Mouse (Mus musculus) neural tube, embryonic 15.5 days (tissue): ENCODE measurements around the gene Ppm1g. TPM values are rescaled to one million over a fixed set of nuclear protein-coding genes. Genes with fewer than 3 reads are reported as not detected.

ENCODE experiments used
- ATAC-seq: fragments of 200-750 bp; cut with Nextera tagmentation; 2 replicates; pipeline ENCODE4 v1.8.0; 2017; ENCODE audit warnings: mild to moderate bottlenecking, moderate TSS enrichment, moderate library complexity; ENCODE audit not compliant: low FRiP score
- H3K27ac ChIP-seq: fragments of 300-500 bp; sonication (generic); replicated peaks from 2 replicates; pipeline ENCODE4 v1.5.1; 2015; ENCODE audit warnings: mild to moderate bottlenecking, inconsistent platforms
- H3K27me3 ChIP-seq: fragments of 300-500 bp; sonication (generic); replicated peaks from 2 replicates; pipeline ENCODE4 v1.6.1; 2015; ENCODE audit warnings: inconsistent platforms
- H3K36me3 ChIP-seq: fragments of 300-500 bp; sonication (generic); 2 replicates; pipeline ENCODE4 v1.6.1; 2015; ENCODE audit warnings: inconsistent platforms
- H3K4me1 ChIP-seq: fragments of 300-500 bp; sonication (generic); 2 replicates; pipeline ENCODE4 v1.6.1; 2015; ENCODE audit warnings: inconsistent platforms
- H3K4me2 ChIP-seq: fragments of 300-500 bp; sonication (generic); 2 replicates; pipeline ENCODE4 v1.6.1; 2015; ENCODE audit warnings: inconsistent platforms, mild to moderate bottlenecking, moderate library complexity
- H3K4me3 ChIP-seq: fragments of 300-500 bp; sonication (generic); replicated peaks from 2 replicates; pipeline ENCODE4 v1.5.1; 2015; ENCODE audit warnings: mild to moderate bottlenecking, inconsistent platforms
- H3K9ac ChIP-seq: fragments of 300-500 bp; sonication (generic); replicated peaks from 2 replicates; pipeline ENCODE4 v1.6.1; 2015; ENCODE audit warnings: mild to moderate bottlenecking, inconsistent platforms
- H3K9me3 ChIP-seq: fragments of 300-500 bp; sonication (generic); replicated peaks from 2 replicates; pipeline ENCODE4 v1.6.1; 2016; ENCODE audit warnings: inconsistent platforms
- WGBS: fragments of 180-500 bp; shearing (Covaris S2); methylation state at CpG from one replicate; pipeline ENCODE4 v1.1.7; 2015; ENCODE audit warnings: mixed read lengths; 5-methylcytosine and 5-hydroxymethylcytosine counted together
- polyA plus RNA-seq: library from polyadenylated mRNA; unstranded; fragments of >200 nt; fragmentation: Nextera tagmentation; extraction: Ambion mirVana; gene quantifications from 2 replicates; pipeline ENCODE4 v1.2.1, GENCODE M21; 2015

Ppm1g gene
- polyA plus RNA-seq, 1 experiment from 2014 or later, result 173 TPM

DNA sequence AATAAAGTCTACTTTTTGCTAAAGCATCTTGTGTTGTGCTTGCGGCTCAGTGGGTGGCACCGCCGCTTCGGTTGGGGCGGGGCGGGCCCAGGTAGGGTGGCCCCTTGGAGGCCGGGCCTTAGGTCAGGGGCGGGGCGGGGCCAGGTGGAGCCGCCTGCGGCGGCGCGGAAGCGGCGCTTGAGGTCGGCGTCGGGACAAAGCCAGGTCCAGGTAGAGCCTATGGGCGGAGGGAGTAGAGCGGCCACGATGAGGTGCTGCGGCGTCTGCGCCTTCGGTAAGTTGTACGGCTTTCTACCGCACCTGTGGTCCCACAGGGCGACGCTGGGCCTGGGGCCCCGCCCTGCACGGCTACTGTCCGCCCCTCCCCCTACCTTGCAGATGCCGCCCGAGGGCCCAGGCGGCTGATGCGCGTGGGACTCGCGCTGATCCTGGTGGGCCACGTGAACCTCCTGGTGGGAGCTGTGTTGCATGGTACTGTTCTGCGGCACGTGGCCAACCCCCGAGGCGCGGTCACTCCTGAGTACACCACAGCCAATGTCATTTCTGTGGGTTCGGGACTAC is 31.1 kb upstream of the Ppm1g start, which contains the start of gene Krtcap3:
Gene Krtcap3, plus strand, starts transcription at position 151 of the 561 bp plus-strand sequence.
- peak; percentile 52 for ATAC-seq
- H3K4me3 ChIP-seq, result peak within 1 kb of the TSS; percentile 9; the same call in 1 of the 2 replicates
- 0 out of 2 replicates have a peak within 1 kb of the TSS, but pooled peaks have one; percentile 3 for H3K9ac ChIP-seq
- H3K4me2 ChIP-seq, result peak within 1 kb of the TSS; percentile 42
- no peaks in the 10 kb centered on the region for H3K9me3 ChIP-seq
- H3K36me3 ChIP-seq, result peaks cover 92% of the 10 kb centered on the region
- peaks cover 9% of the 10 kb centered on the region; the same call in 1 of the 2 replicates for H3K4me1 ChIP-seq
- 18% methylated on average over 47 of the region's 47 CpGs for WGBS
- H3K27ac ChIP-seq, result no peak within 1 kb of the TSS
- no peaks in the 10 kb centered on the region for H3K27me3 ChIP-seq

DNA sequence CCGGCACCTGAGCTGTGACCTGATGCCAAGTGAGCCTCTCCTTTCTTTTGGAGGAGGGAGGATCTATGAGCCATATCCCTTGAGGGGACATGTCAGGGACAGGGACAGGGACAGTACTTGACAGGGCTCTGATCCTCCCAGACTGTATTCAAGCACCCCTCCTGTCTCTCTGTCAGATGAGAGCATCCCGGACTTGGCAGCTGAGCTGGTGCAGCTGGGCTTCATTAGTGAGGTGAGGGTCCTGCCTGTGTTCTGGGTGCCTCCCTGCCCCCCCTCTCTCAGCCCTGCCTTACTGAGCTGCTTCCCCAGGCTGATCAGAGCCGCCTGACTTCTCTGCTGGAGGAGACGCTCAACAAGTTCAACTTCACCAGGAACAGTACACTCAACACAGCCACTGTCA is 30.2 kb upstream of the Ppm1g start:
- Histone ChIP-seq H3K9ac (no peak overlapping the region), H3K4me1 (peaks cover 9% of the 10 kb centered on the region; the same call in 1 of the 2 replicates), H3K27me3 (no peaks in the 10 kb centered on the region), H3K9me3 (no peaks in the 10 kb centered on the region), H3K4me3 (no peak overlapping the region), H3K27ac (no peak overlapping the region), H3K36me3 (peaks cover 94% of the 10 kb centered on the region), H3K4me2 (no peak overlapping the region)
- ATAC-seq, result 0 out of 2 replicates have a peak, but pooled peaks have one; percentile 25
- WGBS, result 79% methylated on average over 4 of the region's 4 CpGs

DNA sequence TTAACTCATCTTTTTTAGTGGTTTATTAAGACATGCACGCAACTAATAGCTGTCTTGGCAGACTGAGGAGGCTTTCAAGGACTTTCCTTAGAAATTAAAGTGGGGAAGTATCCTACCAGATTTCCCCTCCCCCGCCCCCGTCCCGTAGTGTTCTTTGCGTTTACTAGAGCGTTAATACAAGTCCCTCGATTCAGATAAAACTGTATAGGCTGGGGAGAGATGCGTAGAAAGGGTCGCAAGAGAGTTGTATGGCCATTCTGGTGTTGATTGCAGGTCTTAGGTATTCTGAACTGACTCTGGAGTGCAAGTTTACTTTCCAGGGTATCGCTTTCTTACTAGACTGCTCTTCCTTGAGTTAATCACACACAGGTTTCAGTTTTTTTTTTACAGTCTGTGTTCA is 21.7 kb upstream of the Ppm1g start:
- 18% methylated on average over 10 of the region's 10 CpGs for WGBS
- H3K9me3 ChIP-seq, result no peaks in the 10 kb centered on the region
- peaks cover 25% of the 10 kb centered on the region for H3K4me1 ChIP-seq
- no peak for ATAC-seq
- H3K27me3 ChIP-seq, result no peaks in the 10 kb centered on the region
- peak overlapping the region; percentile 99 for H3K27ac ChIP-seq
- H3K36me3 ChIP-seq, result peaks cover 35% of the 10 kb centered on the region
- H3K4me3 ChIP-seq, result peak overlapping the region; percentile 95
- H3K4me2 ChIP-seq, result peak overlapping the region; percentile 64
- H3K9ac ChIP-seq, result peak overlapping the region; percentile 98

DNA sequence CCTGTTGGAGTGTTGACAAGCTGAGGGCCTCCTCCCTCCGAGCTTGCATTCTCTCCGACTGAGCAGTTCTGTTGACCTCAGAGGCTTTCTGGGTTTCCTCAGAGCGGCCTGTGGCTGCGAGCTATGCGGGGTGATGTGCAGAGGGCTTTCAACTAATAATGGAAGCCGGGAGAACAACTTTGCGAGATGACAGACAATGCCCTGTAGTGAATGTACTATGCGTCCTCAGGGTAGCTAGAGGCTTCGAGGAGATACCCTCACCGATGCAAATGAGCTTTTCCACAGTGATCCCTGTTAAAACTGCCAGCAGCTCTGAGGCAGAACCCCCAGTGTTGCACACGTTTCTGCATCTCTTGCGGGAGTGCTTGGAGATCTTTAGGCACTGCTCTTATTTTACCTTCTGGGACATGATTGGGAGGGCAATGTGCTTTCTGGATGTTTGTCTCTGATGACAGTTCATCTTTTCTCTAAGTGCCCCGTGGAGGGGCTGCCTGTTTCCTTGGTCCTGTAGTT is 21.1 kb upstream of the Ppm1g start:
- no peak; the same call in 1 of the 2 replicates for ATAC-seq
- peaks cover 25% of the 10 kb centered on the region for H3K4me1 ChIP-seq
- H3K4me3 ChIP-seq, result peak overlapping the region; percentile 95
- no peaks in the 10 kb centered on the region for H3K27me3 ChIP-seq
- under 1% methylated on average over 13 of the region's 13 CpGs for WGBS
- H3K9me3 ChIP-seq, result no peaks in the 10 kb centered on the region
- H3K27ac ChIP-seq, result peak overlapping the region; percentile 99
- peak overlapping the region; percentile 98 for H3K9ac ChIP-seq
- peaks cover 29% of the 10 kb centered on the region for H3K36me3 ChIP-seq
- H3K4me2 ChIP-seq, result peak overlapping the region; percentile 64

DNA sequence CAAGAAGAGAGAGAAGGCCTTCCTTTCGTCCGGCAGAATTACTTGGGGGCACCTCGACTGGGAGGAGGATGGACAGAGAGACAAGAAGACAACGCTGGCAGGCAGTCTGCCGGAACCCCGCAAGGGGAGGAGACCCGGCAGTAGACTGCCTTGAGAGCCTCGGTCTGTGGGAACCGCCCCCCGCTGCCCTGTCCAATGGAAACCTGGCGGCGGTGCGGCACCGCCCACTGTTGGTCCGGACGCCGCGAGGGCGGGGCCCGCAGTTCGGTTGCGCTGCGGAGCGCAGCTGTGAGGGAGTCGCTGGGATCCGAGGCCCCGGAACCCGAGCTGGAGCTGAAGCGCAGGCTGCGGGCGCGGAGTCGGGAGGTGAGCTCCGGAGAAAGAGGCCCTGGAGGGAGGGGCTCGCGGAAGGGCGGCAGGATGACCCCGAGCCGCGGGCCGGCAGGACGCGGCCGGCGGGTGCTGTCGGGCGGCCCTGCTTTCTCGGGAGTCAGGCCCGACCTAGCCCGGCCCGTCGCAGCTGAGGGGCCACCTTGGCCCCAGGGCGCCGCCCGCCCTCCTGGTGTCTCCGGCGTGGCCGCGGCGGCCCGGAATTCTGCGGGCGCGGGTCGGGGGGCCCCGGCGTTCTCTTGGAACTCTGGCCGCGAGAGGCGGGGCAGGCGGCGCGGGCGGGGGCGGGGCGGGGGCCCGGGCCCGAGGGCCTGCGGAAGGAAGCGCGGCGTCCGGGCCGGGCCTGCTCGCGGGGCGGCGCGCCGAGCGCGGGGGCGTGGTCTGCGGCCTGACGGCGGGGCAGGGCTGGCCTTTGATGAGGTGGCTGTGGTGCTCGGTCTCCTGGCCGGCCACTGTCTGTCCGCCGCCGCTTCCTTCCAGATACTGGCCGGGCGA is 20.4 kb upstream of the Ppm1g start, which contains the start of the genes Nrbp1 and Gm9970:
Gene Nrbp1, plus strand, starts transcription at position 228 of the 885 bp plus-strand sequence.
Gene Gm9970, minus strand, starts transcription at position 596 of the 885 bp plus-strand sequence.
- WGBS, result under 1% methylated on average over 98 of the region's 103 CpGs
- Histone ChIP-seq H3K9me3 (0 out of 2 replicates have a peak, but pooled peaks cover 3% of the 10 kb centered on the region), H3K4me2 (peak within 1 kb of the TSS; percentile 64), H3K4me1 (peaks cover 25% of the 10 kb centered on the region), H3K9ac (peak within 1 kb of the TSS; percentile 98), H3K27me3 (no peaks in the 10 kb centered on the region), H3K4me3 (peak within 1 kb of the TSS; percentile 95), H3K36me3 (peaks cover 22% of the 10 kb centered on the region), H3K27ac (peak within 1 kb of the TSS; percentile 99)
- ATAC-seq, result peak; percentile 99

DNA sequence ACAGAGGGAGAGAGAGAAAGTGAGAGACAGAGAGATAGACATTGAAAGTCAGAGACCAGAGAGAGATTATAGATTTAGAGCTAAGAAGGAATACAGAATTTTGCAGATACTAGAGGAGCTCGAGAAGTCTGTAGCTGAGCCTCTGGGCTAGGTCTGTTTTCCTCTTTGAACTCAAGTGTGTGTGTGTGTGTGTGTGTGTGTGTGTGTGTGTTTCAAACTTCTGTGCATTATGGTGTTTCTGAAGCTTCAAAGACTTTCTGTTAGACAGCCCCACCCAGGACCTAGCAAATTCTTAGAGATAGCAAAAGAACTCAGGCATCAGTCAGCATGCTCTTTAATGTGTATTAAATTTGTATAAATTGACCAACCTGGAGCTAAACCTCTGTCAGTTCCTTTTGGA is 6.2 kb upstream of the Ppm1g start:
- Histone ChIP-seq H3K4me1 (peaks cover 6% of the 10 kb centered on the region; the same call in 1 of the 2 replicates), H3K36me3 (no peaks in the 10 kb centered on the region), H3K27me3 (no peaks in the 10 kb centered on the region), H3K9me3 (no peaks in the 10 kb centered on the region), H3K4me2 (no peak overlapping the region), H3K4me3 (no peak overlapping the region), H3K9ac (no peak overlapping the region), H3K27ac (no peak overlapping the region)
- ATAC-seq, result no peak
- WGBS, result 85% methylated on average over 1 of the region's 1 CpGs

DNA sequence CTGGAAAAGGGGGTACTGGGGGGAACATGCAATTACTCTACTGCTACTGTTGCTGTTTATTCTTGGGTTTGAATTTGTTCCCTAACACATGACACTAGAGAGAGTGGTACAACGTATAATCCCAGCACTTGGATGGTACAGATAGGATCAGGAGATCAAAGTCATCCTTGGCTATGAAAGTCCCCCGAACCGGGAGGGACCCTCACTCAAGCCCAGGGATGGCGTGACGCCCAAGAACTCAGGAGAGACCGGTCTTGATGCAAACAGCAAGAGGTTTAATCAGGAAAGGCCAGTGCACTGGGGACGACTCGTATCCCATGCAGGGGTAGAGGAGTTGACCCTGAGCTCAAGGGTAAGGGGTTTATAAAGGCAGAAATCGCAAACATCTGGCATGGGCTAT is 2.2 kb upstream of the Ppm1g start:
- H3K4me1 ChIP-seq, result peaks cover 24% of the 10 kb centered on the region
- no peak overlapping the region for H3K27ac ChIP-seq
- 95% methylated on average over 9 of the region's 9 CpGs for WGBS
- H3K9me3 ChIP-seq, result no peaks in the 10 kb centered on the region
- no peak overlapping the region for H3K4me2 ChIP-seq
- no peaks in the 10 kb centered on the region for H3K27me3 ChIP-seq
- no peaks in the 10 kb centered on the region for H3K36me3 ChIP-seq
- H3K9ac ChIP-seq, result no peak overlapping the region
- no peak overlapping the region for H3K4me3 ChIP-seq
- ATAC-seq, result no peak

DNA sequence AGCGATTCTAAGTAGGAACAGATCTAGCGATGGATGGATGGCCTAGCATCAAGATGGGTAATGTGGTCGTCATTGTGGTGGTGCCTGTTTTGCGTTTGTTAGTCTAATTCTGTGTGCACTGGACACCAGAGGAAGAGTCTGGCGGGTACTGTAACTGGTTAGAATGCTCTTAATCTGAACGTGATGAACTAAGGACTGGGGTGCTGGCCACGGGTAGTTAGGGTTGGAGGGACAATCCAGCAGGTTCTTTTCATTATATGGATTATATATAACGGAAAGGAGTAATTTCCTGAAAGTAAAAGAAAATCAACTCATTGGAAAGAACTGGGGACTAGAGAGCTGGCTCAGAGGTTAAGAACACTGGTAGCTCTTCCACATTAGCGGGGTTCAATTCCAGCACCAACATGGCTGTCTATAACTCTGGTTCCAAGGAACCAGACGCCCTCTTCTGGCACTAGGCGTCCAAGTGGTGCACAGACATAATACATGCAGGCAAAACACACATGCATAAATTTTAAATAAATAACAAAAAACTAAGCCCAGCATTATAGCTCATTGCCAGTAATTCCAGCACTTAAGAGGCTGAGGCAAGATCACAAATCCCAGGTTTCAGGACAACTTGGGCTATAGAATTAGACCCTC is 938 bp upstream of the Ppm1g start:
- H3K9me3 ChIP-seq, result no peaks in the 10 kb centered on the region
- peak overlapping the region; percentile 80 for H3K4me2 ChIP-seq
- peak overlapping the region; percentile 95 for H3K9ac ChIP-seq
- no peaks in the 10 kb centered on the region for H3K36me3 ChIP-seq
- no peaks in the 10 kb centered on the region for H3K27me3 ChIP-seq
- peak; percentile 62 for ATAC-seq
- peak overlapping the region; percentile 92 for H3K27ac ChIP-seq
- H3K4me1 ChIP-seq, result peaks cover 24% of the 10 kb centered on the region
- WGBS, result 12% methylated on average over 11 of the region's 11 CpGs
- peak overlapping the region; percentile 99 for H3K4me3 ChIP-seq

DNA sequence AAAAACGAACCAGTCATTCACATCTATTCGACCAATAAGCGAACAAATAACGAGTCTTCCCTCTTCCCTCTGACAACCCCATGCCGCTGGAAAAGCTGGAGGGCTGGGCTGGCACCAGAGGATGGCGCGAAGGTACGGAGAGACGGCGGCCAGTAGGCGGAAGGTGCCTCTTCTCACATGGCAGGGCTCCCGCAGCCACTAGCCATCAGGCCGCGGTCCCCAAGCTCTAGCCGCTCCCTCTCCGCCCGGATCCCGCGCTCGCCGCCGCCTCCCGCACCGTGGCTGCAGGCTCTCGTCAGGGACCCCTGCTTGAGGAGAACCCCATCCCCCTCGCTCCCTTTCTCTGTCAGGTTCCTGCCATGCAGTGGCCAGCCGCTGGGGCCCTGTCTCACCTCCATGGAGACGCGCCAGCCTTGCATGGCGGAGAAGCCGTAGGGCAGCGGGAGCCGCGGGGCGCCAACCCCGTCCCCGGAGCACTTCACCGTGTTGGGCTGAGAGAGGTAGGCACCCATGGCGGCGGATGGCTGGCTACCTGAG is 508 bp downstream of the Ppm1g start:
- no peaks in the 10 kb centered on the region for H3K36me3 ChIP-seq
- no peaks in the 10 kb centered on the region for H3K9me3 ChIP-seq
- H3K9ac ChIP-seq, result peak overlapping the region; percentile 95
- H3K4me3 ChIP-seq, result peak overlapping the region; percentile 99
- no peaks in the 10 kb centered on the region for H3K27me3 ChIP-seq
- peaks cover 26% of the 10 kb centered on the region for H3K4me1 ChIP-seq
- ATAC-seq, result peak; percentile 72
- peak overlapping the region; percentile 80 for H3K4me2 ChIP-seq
- under 1% methylated on average over 40 of the region's 40 CpGs for WGBS
- H3K27ac ChIP-seq, result peak overlapping the region; percentile 92

DNA sequence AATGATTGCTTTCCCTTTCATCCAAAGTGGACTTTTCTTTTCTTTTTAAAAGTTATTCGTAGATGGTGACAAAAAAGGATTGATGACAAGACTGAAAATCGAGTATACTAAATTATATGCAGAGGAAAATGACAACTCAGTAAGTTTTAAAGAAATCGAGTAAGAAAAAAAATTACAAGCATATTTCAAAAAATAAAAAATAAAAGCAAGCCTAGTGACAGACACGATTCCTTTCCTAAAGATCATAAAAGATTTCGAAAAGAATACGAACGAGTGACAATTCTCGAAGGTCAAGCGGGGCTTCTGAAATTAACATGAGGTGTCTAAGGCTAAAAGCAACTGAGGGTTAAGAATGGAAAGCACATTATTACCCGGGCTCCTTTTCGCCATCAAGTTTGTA is 1.0 kb downstream of the Ppm1g start:
- Histone ChIP-seq H3K4me2 (peak overlapping the region; percentile 80), H3K27ac (peak overlapping the region; percentile 92), H3K9ac (peak overlapping the region; percentile 95), H3K27me3 (no peaks in the 10 kb centered on the region), H3K36me3 (no peaks in the 10 kb centered on the region), H3K4me1 (peaks cover 28% of the 10 kb centered on the region), H3K4me3 (peak overlapping the region; percentile 99), H3K9me3 (no peaks in the 10 kb centered on the region)
- no peak for ATAC-seq
- 3% methylated on average over 11 of the region's 11 CpGs for WGBS

DNA sequence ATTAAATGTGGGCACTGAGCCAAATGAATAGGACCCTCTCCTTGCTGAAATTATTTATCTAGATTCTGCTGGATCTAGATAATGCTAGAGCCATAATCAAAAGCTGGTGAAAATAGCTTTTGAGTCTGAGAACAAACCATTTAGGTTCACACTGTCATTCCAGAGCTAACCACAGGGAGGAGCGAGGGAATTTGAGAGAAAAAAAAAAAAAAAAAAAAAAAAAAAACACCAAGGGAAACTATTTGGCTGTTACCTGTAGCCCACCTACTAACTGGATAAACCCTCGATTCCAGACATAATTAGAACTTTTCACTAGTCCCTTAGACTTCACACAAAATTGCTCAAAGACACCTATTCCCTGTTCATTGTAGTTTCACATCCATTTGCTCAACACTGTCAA is 1.4 kb downstream of the Ppm1g start:
- no peak for ATAC-seq
- 0% methylated on average over 2 of the region's 2 CpGs for WGBS
- H3K27me3 ChIP-seq, result no peaks in the 10 kb centered on the region
- 0 out of 2 replicates have a peak overlapping the region, but pooled peaks have one; percentile 30 for H3K9ac ChIP-seq
- H3K36me3 ChIP-seq, result no peaks in the 10 kb centered on the region
- H3K27ac ChIP-seq, result no peak overlapping the region
- H3K9me3 ChIP-seq, result no peaks in the 10 kb centered on the region
- H3K4me2 ChIP-seq, result peak overlapping the region; percentile 80
- H3K4me3 ChIP-seq, result peak overlapping the region; percentile 99
- peaks cover 28% of the 10 kb centered on the region for H3K4me1 ChIP-seq
